Mouse (Mus musculus): ENCODE measurements around the gene Nrbp1. TPM values are rescaled to one million over a fixed set of nuclear protein-coding genes. Genes with fewer than 3 reads are reported as not detected.

Nrbp1 gene
- polyA plus RNA-seq, 1 experiment: 48.2 TPM

GRCm38 (mm10) chr5:31241522-31242034, 914 bp downstream of the Nrbp1 start:
- H3K4me1 ChIP-seq: peaks cover 38% of the 10 kb centered on the region
- H3K9me3 ChIP-seq: peaks cover 4% of the 10 kb centered on the region
- TF ChIP-seq GATA1 (IDR thresholded peaks at IDR 0.05; ENCODE audit: borderline replicate concordance, low read length) (no peak), FLI1 (IDR thresholded peaks at IDR 0.05; ENCODE audit: low read length) (no peak)
- H3K4me3 ChIP-seq (replicated peaks): peak overlapping the region; percentile 95
- peaks cover 2% of the 10 kb centered on the region for H3K27me3 ChIP-seq (replicated peaks)
- H3K36me3 ChIP-seq (replicated peaks; ENCODE audit: low read length): peaks cover 37% of the 10 kb centered on the region

- no peak for TF ChIP-seq GATA1 (IDR thresholded peaks at IDR 0.05; ENCODE audit: borderline replicate concordance, low read length)
- Histone ChIP-seq H3K36me3 (replicated peaks; ENCODE audit: low read length) (peaks cover 43% of the 10 kb centered on the region), H3K9me3 (peaks cover 2% of the 10 kb centered on the region), H3K4me3 (replicated peaks) (peak overlapping the region; percentile 95), H3K27me3 (replicated peaks) (peaks cover 1% of the 10 kb centered on the region), H3K4me1 (peaks cover 38% of the 10 kb centered on the region)
These were observed 1.5 kb downstream of the Nrbp1 start for GRCm38 (mm10) chr5:31242191-31242590.

GRCm38 (mm10) chr5:31250716-31251115, 10.1 kb downstream of the Nrbp1 start:
- no peaks in the 10 kb centered on the region for H3K27me3 ChIP-seq (replicated peaks)
- TF ChIP-seq GATA1 (IDR thresholded peaks at IDR 0.05; ENCODE audit: borderline replicate concordance, low read length): no peak
- TF ChIP-seq FLI1 (IDR thresholded peaks at IDR 0.05; ENCODE audit: low read length): no peak
- no peak overlapping the region for H3K4me3 ChIP-seq (replicated peaks)
- no peaks in the 10 kb centered on the region for H3K9me3 ChIP-seq
- H3K36me3 ChIP-seq (replicated peaks; ENCODE audit: low read length): peaks cover 99% of the 10 kb centered on the region
- peaks cover 44% of the 10 kb centered on the region for H3K4me1 ChIP-seq

- Histone ChIP-seq H3K9me3 (no peaks in the 10 kb centered on the region), H3K36me3 (replicated peaks; ENCODE audit: low read length) (peaks cover 98% of the 10 kb centered on the region), H3K4me3 (replicated peaks) (peak within 1 kb of the TSS; percentile 10), H3K4me1 (peaks cover 39% of the 10 kb centered on the region), H3K27me3 (replicated peaks) (no peaks in the 10 kb centered on the region)
- TF ChIP-seq FLI1 (IDR thresholded peaks at IDR 0.05; ENCODE audit: low read length) (no peak), GATA1 (IDR thresholded peaks at IDR 0.05; ENCODE audit: borderline replicate concordance, low read length) (no peak)
These were observed 11.0 kb downstream of the Nrbp1 start, which contains the start of gene Krtcap3 for GRCm38 (mm10) chr5:31251541-31252101. Gene Krtcap3, plus strand, starts transcription at chr5:31251691.

GRCm38 (mm10) chr5:31252151-31252550, 11.5 kb downstream of the Nrbp1 start:
- Histone ChIP-seq H3K9me3 (no peaks in the 10 kb centered on the region), H3K4me3 (replicated peaks) (no peak overlapping the region), H3K4me1 (peaks cover 39% of the 10 kb centered on the region), H3K36me3 (replicated peaks; ENCODE audit: low read length) (peaks cover 96% of the 10 kb centered on the region), H3K27me3 (replicated peaks) (no peaks in the 10 kb centered on the region)
- no peak for TF ChIP-seq GATA1 (IDR thresholded peaks at IDR 0.05; ENCODE audit: borderline replicate concordance, low read length)
- no peak for TF ChIP-seq FLI1 (IDR thresholded peaks at IDR 0.05; ENCODE audit: low read length)

- no peaks in the 10 kb centered on the region for H3K9me3 ChIP-seq
- peaks cover 96% of the 10 kb centered on the region for H3K36me3 ChIP-seq (replicated peaks; ENCODE audit: low read length)
- no peak for TF ChIP-seq FLI1 (IDR thresholded peaks at IDR 0.05; ENCODE audit: low read length)
- no peak for TF ChIP-seq GATA1 (IDR thresholded peaks at IDR 0.05; ENCODE audit: borderline replicate concordance, low read length)
- peaks cover 37% of the 10 kb centered on the region for H3K4me1 ChIP-seq
- H3K4me3 ChIP-seq (replicated peaks): no peak overlapping the region
- no peaks in the 10 kb centered on the region for H3K27me3 ChIP-seq (replicated peaks)
These were observed 12.3 kb downstream of the Nrbp1 start for GRCm38 (mm10) chr5:31252795-31253545.

GRCm38 (mm10) chr5:31253806-31254205, 13.1 kb downstream of the Nrbp1 start:
- Histone ChIP-seq H3K27me3 (replicated peaks) (no peaks in the 10 kb centered on the region), H3K4me1 (peaks cover 34% of the 10 kb centered on the region), H3K4me3 (replicated peaks) (no peak overlapping the region), H3K36me3 (replicated peaks; ENCODE audit: low read length) (peaks cover 93% of the 10 kb centered on the region), H3K9me3 (no peaks in the 10 kb centered on the region)
- TF ChIP-seq FLI1 (IDR thresholded peaks at IDR 0.05; ENCODE audit: low read length) (no peak), GATA1 (IDR thresholded peaks at IDR 0.05; ENCODE audit: borderline replicate concordance, low read length) (no peak)

- H3K36me3 ChIP-seq (replicated peaks; ENCODE audit: low read length): peaks cover 93% of the 10 kb centered on the region
- H3K4me1 ChIP-seq: peaks cover 40% of the 10 kb centered on the region
- no peaks in the 10 kb centered on the region for H3K9me3 ChIP-seq
- H3K27me3 ChIP-seq (replicated peaks): no peaks in the 10 kb centered on the region
- H3K4me3 ChIP-seq (replicated peaks): no peak overlapping the region
- TF ChIP-seq GATA1 (IDR thresholded peaks at IDR 0.05; ENCODE audit: borderline replicate concordance, low read length): no peak
- no peak for TF ChIP-seq FLI1 (IDR thresholded peaks at IDR 0.05; ENCODE audit: low read length)
These were observed 13.8 kb downstream of the Nrbp1 start for GRCm38 (mm10) chr5:31254452-31254851.

GRCm38 (mm10) chr5:31254901-31255300, 14.2 kb downstream of the Nrbp1 start:
- Histone ChIP-seq H3K4me1 (peaks cover 44% of the 10 kb centered on the region), H3K36me3 (replicated peaks; ENCODE audit: low read length) (peaks cover 93% of the 10 kb centered on the region)

GRCm38 (mm10) chr5:31255381-31255780, 14.7 kb downstream of the Nrbp1 start:
- Histone ChIP-seq H3K36me3 (replicated peaks; ENCODE audit: low read length) (peaks cover 93% of the 10 kb centered on the region), H3K9me3 (no peaks in the 10 kb centered on the region), H3K4me1 (peaks cover 49% of the 10 kb centered on the region), H3K27me3 (replicated peaks) (no peaks in the 10 kb centered on the region), H3K4me3 (replicated peaks) (no peak overlapping the region)
- TF ChIP-seq GATA1 (IDR thresholded peaks at IDR 0.05; ENCODE audit: borderline replicate concordance, low read length) (no peak), FLI1 (IDR thresholded peaks at IDR 0.05; ENCODE audit: low read length) (no peak)

More at GRCm38 (mm10) chr5:31254901-31255300, 14.2 kb downstream of the Nrbp1 start:
- no peaks in the 10 kb centered on the region for H3K27me3 ChIP-seq (replicated peaks)
- H3K4me3 ChIP-seq (replicated peaks): no peak overlapping the region
- no peak for TF ChIP-seq FLI1 (IDR thresholded peaks at IDR 0.05; ENCODE audit: low read length)
- no peak for TF ChIP-seq GATA1 (IDR thresholded peaks at IDR 0.05; ENCODE audit: borderline replicate concordance, low read length)
- no peaks in the 10 kb centered on the region for H3K9me3 ChIP-seq
